Mouse (Mus musculus) intestine, embryonic 15.5 days (tissue): ENCODE data around the gene Rbfox1. TPM values are rescaled to one million over a fixed set of nuclear protein-coding genes. Genes with fewer than 3 reads are reported as not detected.

Experiments
- ATAC-seq: fragments of 200-750 bp; cut with Nextera tagmentation; 2 replicates; pipeline ENCODE4 v1.8.0; 2017; ENCODE audit warnings: moderate TSS enrichment, moderate library complexity
- H3K27ac ChIP-seq: fragments of 300-500 bp; sonication (generic); 2 replicates; pipeline ENCODE4 v1.5.1; 2015; ENCODE audit warnings: mild to moderate bottlenecking, inconsistent platforms
- H3K27me3 ChIP-seq: fragments of 300-500 bp; sonication (generic); replicated peaks from 2 replicates; pipeline ENCODE4 v1.6.1; 2015; ENCODE audit warnings: inconsistent platforms
- H3K36me3 ChIP-seq: fragments of 300-500 bp; sonication (generic); 2 replicates; pipeline ENCODE4 v1.6.1; 2015; ENCODE audit warnings: inconsistent platforms
- H3K4me1 ChIP-seq: fragments of 300-500 bp; sonication (generic); replicated peaks from 2 replicates; pipeline ENCODE4 v1.6.1; 2015; ENCODE audit warnings: inconsistent platforms
- H3K4me2 ChIP-seq: fragments of 300-500 bp; sonication (generic); replicated peaks from 2 replicates; pipeline ENCODE4 v1.6.1; 2015; ENCODE audit warnings: mild to moderate bottlenecking, inconsistent platforms
- H3K4me3 ChIP-seq: fragments of 300-500 bp; sonication (generic); replicated peaks from 2 replicates; pipeline ENCODE4 v1.5.1; 2015; ENCODE audit warnings: inconsistent platforms
- H3K9ac ChIP-seq: fragments of 300-500 bp; sonication (generic); 2 replicates; pipeline ENCODE4 v1.6.1; 2015; ENCODE audit warnings: inconsistent platforms
- H3K9me3 ChIP-seq: fragments of 300-500 bp; sonication (generic); 2 replicates; pipeline ENCODE4 v1.6.1; 2016; ENCODE audit warnings: inconsistent platforms
- WGBS: fragments of 180-500 bp; shearing (Covaris S2); methylation state at CpG from one replicate; pipeline ENCODE4 v1.1.7; 2015; 5-methylcytosine and 5-hydroxymethylcytosine counted together
- polyA plus RNA-seq: library from polyadenylated mRNA; unstranded; fragments of >200 nt; fragmentation: Nextera tagmentation; extraction: Ambion mirVana; gene quantifications from 2 replicates; pipeline ENCODE4 v1.2.1, GENCODE M21; 2015

Rbfox1 gene
- polyA plus RNA-seq, 1 experiment from 2014 or later = 3.3 TPM

DNA sequence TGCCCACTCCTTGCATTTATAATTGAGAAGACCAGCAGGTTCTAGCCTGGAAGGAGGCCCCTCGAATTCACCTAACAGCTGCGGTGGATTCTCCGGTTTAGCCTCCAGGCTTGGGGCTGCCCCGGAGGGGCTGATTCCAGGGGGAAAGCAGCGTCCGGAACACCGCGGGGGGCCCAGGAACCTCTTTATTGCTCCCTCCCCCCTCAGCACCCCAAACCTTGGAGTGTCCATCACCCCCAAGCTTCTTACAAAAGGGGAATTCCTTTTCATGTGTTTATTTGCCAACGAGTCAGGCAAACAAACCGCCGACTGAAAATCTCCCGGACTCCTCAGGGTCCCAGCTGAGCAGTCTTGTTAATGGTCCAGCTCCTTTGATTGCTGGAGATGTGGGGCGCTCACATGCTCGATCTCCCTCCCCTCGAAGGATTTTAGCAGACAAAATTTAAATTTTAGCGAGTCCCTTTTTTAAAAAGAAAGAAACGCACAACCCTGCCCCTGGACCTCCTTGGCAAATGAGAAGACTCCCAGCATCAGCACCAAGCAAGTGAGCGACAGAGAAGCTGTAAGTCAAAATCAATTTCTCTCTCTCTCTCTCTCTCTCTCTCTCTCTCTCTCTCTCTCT lies 1153.6 kb downstream of the Rbfox1 start:
- no peak overlapping the region for H3K9ac ChIP-seq
- WGBS = 1% methylated on average over 18 of the region's 18 CpGs
- peak overlapping the region; percentile 42 for H3K4me2 ChIP-seq
- no peaks in the 10 kb centered on the region for H3K9me3 ChIP-seq
- H3K36me3 ChIP-seq = no peaks in the 10 kb centered on the region
- no peak overlapping the region for H3K27ac ChIP-seq
- no peak for ATAC-seq
- H3K4me1 ChIP-seq = no peaks in the 10 kb centered on the region
- H3K27me3 ChIP-seq = peaks cover 31% of the 10 kb centered on the region
- peak overlapping the region; percentile 4; the same call in 1 of the 2 replicates for H3K4me3 ChIP-seq

DNA sequence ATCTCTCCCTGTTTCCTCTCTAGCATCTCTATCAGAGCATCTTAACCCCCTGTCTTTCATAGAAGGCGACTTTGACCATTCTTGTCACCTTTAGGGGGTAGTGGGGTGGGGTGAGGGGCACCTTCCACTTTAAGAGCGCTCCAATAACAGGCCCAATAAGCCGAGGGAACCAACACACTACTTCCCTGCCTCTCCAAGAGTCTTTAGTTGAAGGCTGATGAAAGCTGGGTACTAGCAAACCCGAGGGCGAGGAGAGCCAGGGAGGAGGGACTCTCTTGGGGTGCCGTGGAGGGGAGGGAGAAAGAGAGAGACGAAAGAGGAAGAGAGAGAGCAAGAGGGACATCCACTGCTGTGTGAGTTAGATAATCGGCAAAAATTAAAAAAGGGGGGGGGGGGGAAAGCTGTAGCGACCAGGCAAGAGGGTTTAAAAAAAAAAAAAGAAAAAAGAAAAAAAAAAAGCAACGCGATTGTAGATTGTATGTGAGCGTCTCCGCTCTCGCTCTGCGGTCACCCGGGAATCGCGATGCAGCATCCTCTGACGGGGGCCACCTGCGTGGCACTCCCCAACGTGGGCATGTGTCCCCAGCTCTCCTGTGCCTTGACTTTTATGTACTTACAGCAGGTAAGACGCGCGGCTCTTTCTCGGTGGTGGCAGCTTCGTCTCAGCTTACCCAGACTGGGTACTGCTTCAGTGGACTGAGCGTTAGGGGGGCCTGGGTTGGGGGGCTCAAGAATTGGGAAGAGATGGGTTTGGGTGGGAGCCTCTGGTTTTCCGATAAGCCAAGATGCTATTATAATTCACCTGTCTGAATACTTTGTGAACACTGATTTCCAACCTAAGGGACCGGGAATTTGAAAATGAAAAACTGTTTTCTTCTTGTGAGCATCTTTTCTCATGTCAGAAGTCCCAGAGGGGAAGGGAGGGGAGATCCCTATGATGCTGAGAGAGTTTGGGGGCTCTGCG lies 1154.5 kb downstream of the Rbfox1 start:
- Histone ChIP-seq H3K27ac (no peak overlapping the region), H3K36me3 (no peaks in the 10 kb centered on the region), H3K4me3 (peak overlapping the region; percentile 10; the same call in 1 of the 2 replicates), H3K9me3 (no peaks in the 10 kb centered on the region), H3K9ac (no peak overlapping the region), H3K27me3 (peaks cover 31% of the 10 kb centered on the region), H3K4me1 (no peaks in the 10 kb centered on the region), H3K4me2 (peak overlapping the region; percentile 41)
- ATAC-seq = no peak
- 2% methylated on average over 29 of the region's 30 CpGs for WGBS

- Histone ChIP-seq H3K4me3 (no peak overlapping the region), H3K9me3 (no peaks in the 10 kb centered on the region), H3K36me3 (no peaks in the 10 kb centered on the region), H3K9ac (no peak overlapping the region), H3K4me1 (no peaks in the 10 kb centered on the region), H3K27ac (no peak overlapping the region), H3K27me3 (peaks cover 31% of the 10 kb centered on the region), H3K4me2 (no peak overlapping the region)
- 29% methylated on average over 6 of the region's 6 CpGs for WGBS
- ATAC-seq = no peak
Observed at GRCm38 (mm10) chr16:7040691-7041090, 1155.5 kb downstream of the Rbfox1 start.

- H3K4me1 ChIP-seq = 0 out of 2 replicates have a peak, but pooled peaks cover 2% of the 10 kb centered on the region
- ATAC-seq = no peak
- no peak overlapping the region for H3K27ac ChIP-seq
- no peaks in the 10 kb centered on the region for H3K9me3 ChIP-seq
- H3K9ac ChIP-seq = no peak overlapping the region
- H3K36me3 ChIP-seq = no peaks in the 10 kb centered on the region
- no peaks in the 10 kb centered on the region for H3K27me3 ChIP-seq
- H3K4me3 ChIP-seq = no peak overlapping the region
- WGBS = 76% methylated on average over 2 of the region's 2 CpGs
- no peak overlapping the region for H3K4me2 ChIP-seq
Observed at GRCm38 (mm10) chr16:7047421-7047820, 1162.3 kb downstream of the Rbfox1 start.

- Histone ChIP-seq H3K4me3 (no peak overlapping the region), H3K9me3 (no peaks in the 10 kb centered on the region), H3K9ac (no peak overlapping the region), H3K27me3 (no peaks in the 10 kb centered on the region), H3K4me1 (0 out of 2 replicates have a peak, but pooled peaks cover 2% of the 10 kb centered on the region), H3K27ac (no peak overlapping the region), H3K36me3 (no peaks in the 10 kb centered on the region), H3K4me2 (peak overlapping the region; percentile 18)
- ATAC-seq = no peak
- WGBS = 16% methylated on average over 18 of the region's 18 CpGs
Observed at GRCm38 (mm10) chr16:7049162-7049971, 1164.2 kb downstream of the Rbfox1 start.

DNA sequence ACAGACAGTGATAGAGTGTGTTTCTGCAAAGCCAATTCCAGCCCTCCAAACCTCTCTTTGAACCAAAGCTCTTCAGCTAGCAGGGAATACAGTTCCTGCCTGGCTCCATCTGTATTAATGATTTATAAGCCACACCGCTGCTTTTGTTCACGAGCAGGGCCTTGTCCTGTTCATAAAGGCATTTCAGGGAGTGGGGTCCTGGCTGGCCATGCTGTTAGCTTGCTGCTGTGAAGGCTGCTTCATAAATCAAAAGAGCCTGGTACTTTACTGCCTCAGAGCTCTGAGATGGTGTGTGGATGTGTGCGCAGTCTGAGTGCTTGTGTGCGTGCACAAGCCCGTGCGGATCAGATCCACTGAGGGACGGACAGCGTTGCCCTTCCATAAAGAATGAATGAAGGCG lies 1165.8 kb downstream of the Rbfox1 start:
- H3K4me3 ChIP-seq = no peak overlapping the region
- no peak overlapping the region for H3K9ac ChIP-seq
- no peaks in the 10 kb centered on the region for H3K9me3 ChIP-seq
- no peaks in the 10 kb centered on the region for H3K27me3 ChIP-seq
- no peaks in the 10 kb centered on the region for H3K36me3 ChIP-seq
- no peak overlapping the region for H3K27ac ChIP-seq
- ATAC-seq = no peak
- 0 out of 2 replicates have a peak, but pooled peaks cover 2% of the 10 kb centered on the region for H3K4me1 ChIP-seq
- WGBS = 59% methylated on average over 9 of the region's 9 CpGs
- H3K4me2 ChIP-seq = no peak overlapping the region

DNA sequence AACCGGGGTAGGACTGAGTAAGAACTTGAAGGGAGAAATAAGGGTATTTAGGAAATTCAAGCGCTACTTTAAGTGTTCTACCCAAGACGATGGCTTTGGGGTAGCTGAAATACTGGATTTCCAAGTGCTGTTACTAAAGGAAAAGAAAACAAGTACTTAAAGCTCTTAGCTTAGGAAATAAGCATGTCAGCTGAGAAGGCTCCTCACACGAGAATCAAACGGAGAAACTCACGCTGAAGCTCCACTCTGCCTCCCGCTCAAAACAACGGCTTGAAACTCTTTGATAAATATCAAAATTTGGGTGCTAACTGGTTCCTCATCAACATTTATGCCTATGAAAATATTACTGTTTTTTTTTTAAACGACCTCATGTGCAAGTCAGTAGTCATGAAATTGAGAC lies 1166.8 kb downstream of the Rbfox1 start:
- no peaks in the 10 kb centered on the region for H3K27me3 ChIP-seq
- WGBS = 58% methylated on average over 9 of the region's 9 CpGs
- no peak overlapping the region for H3K9ac ChIP-seq
- no peaks in the 10 kb centered on the region for H3K9me3 ChIP-seq
- no peak for ATAC-seq
- H3K27ac ChIP-seq = no peak overlapping the region
- H3K36me3 ChIP-seq = no peaks in the 10 kb centered on the region
- no peak overlapping the region for H3K4me3 ChIP-seq
- 0 out of 2 replicates have a peak, but pooled peaks cover 2% of the 10 kb centered on the region for H3K4me1 ChIP-seq
- H3K4me2 ChIP-seq = no peak overlapping the region

DNA sequence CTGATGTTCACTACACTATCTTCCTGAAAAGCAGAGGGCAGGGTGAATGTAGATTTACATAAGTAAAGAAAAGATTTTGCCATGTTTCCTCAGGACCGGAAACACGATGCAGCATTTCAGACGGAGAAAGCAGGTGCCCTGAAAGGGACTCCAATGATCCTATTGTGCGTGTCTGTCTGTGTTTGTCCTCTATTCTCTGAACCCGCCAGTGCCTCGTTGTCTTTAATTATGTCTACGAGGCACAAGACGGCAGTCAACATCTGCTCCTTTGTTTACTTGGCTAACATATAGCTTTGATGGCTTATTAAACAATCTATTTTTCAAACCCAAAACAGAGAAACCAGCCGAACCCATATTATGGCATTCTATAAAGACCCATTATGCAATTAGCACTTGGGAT lies 1167.3 kb downstream of the Rbfox1 start:
- Histone ChIP-seq H3K27me3 (no peaks in the 10 kb centered on the region), H3K9me3 (no peaks in the 10 kb centered on the region), H3K4me1 (0 out of 2 replicates have a peak, but pooled peaks cover 2% of the 10 kb centered on the region), H3K4me2 (no peak overlapping the region), H3K9ac (no peak overlapping the region), H3K27ac (no peak overlapping the region), H3K4me3 (no peak overlapping the region), H3K36me3 (no peaks in the 10 kb centered on the region)
- 30% methylated on average over 9 of the region's 9 CpGs for WGBS
- no peak for ATAC-seq

- no peak overlapping the region for H3K4me3 ChIP-seq
- H3K9me3 ChIP-seq = no peaks in the 10 kb centered on the region
- H3K9ac ChIP-seq = no peak overlapping the region
- H3K36me3 ChIP-seq = no peaks in the 10 kb centered on the region
- H3K4me1 ChIP-seq = no peaks in the 10 kb centered on the region
- no peak for ATAC-seq
- no peaks in the 10 kb centered on the region for H3K27me3 ChIP-seq
- WGBS = 65% methylated on average over 3 of the region's 3 CpGs
- H3K27ac ChIP-seq = no peak overlapping the region
- H3K4me2 ChIP-seq = no peak overlapping the region
Observed at GRCm38 (mm10) chr16:7057789-7058188, 1172.6 kb downstream of the Rbfox1 start.

DNA sequence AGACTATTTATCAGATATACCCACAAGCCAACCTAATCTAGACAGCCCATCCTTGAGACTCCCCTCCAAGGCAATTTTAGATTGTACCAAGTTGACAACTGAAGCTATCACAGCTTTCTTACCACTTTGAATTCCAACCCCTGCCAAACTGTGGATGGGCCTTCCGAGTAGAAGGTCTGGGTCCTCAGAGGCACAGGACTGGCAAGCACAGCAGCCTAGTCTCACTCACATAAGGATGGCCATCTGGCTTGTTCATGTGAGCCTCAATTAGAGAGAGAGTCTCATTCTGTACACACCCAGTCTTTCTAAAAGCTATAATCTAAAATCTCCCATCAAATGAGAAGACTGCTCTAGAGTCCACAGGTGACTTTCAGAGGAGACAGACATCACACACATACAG lies 1173.4 kb downstream of the Rbfox1 start:
- Histone ChIP-seq H3K9me3 (no peaks in the 10 kb centered on the region), H3K4me3 (no peak overlapping the region), H3K27me3 (no peaks in the 10 kb centered on the region), H3K4me2 (no peak overlapping the region), H3K36me3 (no peaks in the 10 kb centered on the region), H3K27ac (no peak overlapping the region), H3K9ac (no peak overlapping the region), H3K4me1 (no peaks in the 10 kb centered on the region)
- ATAC-seq = no peak
- 86% methylated on average over 1 of the region's 1 CpGs for WGBS

DNA sequence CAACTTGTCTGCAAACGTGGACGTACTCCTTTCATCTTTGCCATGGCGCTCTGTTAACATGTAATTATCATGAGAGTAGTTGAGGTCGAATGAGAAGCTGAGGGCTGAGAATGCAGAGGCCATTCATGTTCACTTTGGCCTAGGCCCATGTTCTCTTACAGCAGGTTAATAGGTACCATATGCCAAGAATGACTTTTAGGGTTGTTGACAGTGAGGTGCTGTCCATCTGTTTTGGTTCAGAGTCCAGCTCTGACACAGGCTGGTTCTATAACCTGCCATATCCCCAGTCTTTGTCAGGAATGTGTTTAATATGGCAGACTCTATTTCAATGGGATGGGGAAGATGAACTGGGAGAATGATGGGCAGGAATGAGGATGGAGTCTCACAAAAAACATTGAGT lies 1174.4 kb downstream of the Rbfox1 start:
- Histone ChIP-seq H3K27ac (no peak overlapping the region), H3K4me1 (no peaks in the 10 kb centered on the region), H3K4me2 (no peak overlapping the region), H3K4me3 (no peak overlapping the region), H3K36me3 (no peaks in the 10 kb centered on the region), H3K9me3 (no peaks in the 10 kb centered on the region), H3K27me3 (no peaks in the 10 kb centered on the region), H3K9ac (no peak overlapping the region)
- WGBS = 87% methylated on average over 4 of the region's 4 CpGs
- no peak for ATAC-seq

DNA sequence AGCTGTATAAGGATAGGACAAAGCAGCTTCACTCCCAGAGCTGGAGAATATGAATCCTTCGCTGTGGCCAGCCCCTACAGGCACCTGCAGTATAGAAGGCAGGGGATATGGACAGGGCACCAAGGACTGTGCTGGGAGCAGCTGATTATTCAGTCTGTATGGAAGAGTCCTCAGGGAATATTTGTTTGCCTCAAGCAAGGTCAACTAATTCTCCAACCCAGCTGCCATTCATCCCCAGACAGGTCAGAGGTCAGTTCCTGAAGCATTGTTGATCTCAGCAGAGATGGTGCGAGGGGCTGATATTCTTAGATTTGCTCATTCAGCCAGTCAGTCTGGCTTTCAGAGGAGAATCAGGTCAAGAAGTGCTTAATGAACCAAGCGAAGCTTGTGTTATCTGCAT lies 1175.7 kb downstream of the Rbfox1 start:
- ATAC-seq = no peak

More for the DNA sequence above, 1175.7 kb downstream of the Rbfox1 start:
- H3K9ac ChIP-seq = no peak overlapping the region
- H3K27ac ChIP-seq = no peak overlapping the region
- H3K9me3 ChIP-seq = no peaks in the 10 kb centered on the region
- H3K4me3 ChIP-seq = no peak overlapping the region
- no peaks in the 10 kb centered on the region for H3K4me1 ChIP-seq
- no peaks in the 10 kb centered on the region for H3K27me3 ChIP-seq
- H3K4me2 ChIP-seq = no peak overlapping the region
- WGBS = 70% methylated on average over 3 of the region's 3 CpGs
- H3K36me3 ChIP-seq = no peaks in the 10 kb centered on the region
